Mouse (Mus musculus): ENCODE measurements at regions not wholly inside any gene's neighbourhood (a gene's known extent, or its start where the extent isn't known, plus 50 kb on each side); places are given as distances from the start of the nearest gene placed in this dataset.

- no peak for DNase-seq (ENCODE audit: low spot score)
Observed at GRCm38 (mm10) chr2:63920997-63921396, 176.8 kb downstream of the Fign start.

- no peak for DNase-seq (ENCODE audit: low spot score)
Observed at GRCm38 (mm10) chr2:63920019-63920418, 177.8 kb downstream of the Fign start.

GRCm38 (mm10) chr2:63900644-63901043 is 197.2 kb downstream of the Fign start:
- no peak for DNase-seq (ENCODE audit: low spot score)

GRCm38 (mm10) chr2:63878477-63878876 is 219.4 kb downstream of the Fign start:
- DNase-seq (ENCODE audit: low spot score): no peak

GRCm38 (mm10) chr2:63877387-63877786 is 220.5 kb downstream of the Fign start:
- no peak for DNase-seq (ENCODE audit: low spot score)

GRCm38 (mm10) chr2:63876375-63876774 is 221.5 kb downstream of the Fign start:
- peak; percentile 49 for DNase-seq (ENCODE audit: low spot score)

- peak; percentile 54 for DNase-seq (ENCODE audit: low spot score)
Observed at GRCm38 (mm10) chr2:63875101-63875500, 222.7 kb downstream of the Fign start.

- no peak for DNase-seq (ENCODE audit: low spot score)
Observed at GRCm38 (mm10) chr2:63866524-63866923, 231.3 kb downstream of the Fign start.

- DNase-seq (ENCODE audit: low spot score): no peak
Observed at GRCm38 (mm10) chr2:63861821-63862220, 236.0 kb downstream of the Fign start.

GRCm38 (mm10) chr2:63856462-63857054 is 241.3 kb downstream of the Fign start:
- DNase-seq (ENCODE audit: low spot score): peak; percentile 27

- no peak for DNase-seq (ENCODE audit: low spot score)
Observed at GRCm38 (mm10) chr2:63855476-63855875, 242.4 kb downstream of the Fign start.

- peak; percentile 37 for DNase-seq (ENCODE audit: low spot score)
Observed at GRCm38 (mm10) chr2:63854198-63854875, 243.5 kb downstream of the Fign start.

- DNase-seq (ENCODE audit: low spot score): peak; percentile 66
Observed at GRCm38 (mm10) chr2:63853226-63853625, 244.6 kb downstream of the Fign start.

GRCm38 (mm10) chr2:63852287-63852686 is 245.6 kb downstream of the Fign start:
- peak; percentile 50 for DNase-seq (ENCODE audit: low spot score)

- no peak for DNase-seq (ENCODE audit: low spot score)
Observed at GRCm38 (mm10) chr2:63850033-63850432, 247.8 kb downstream of the Fign start.

- no peak for DNase-seq (ENCODE audit: low spot score)
Observed at GRCm38 (mm10) chr2:63849486-63849885, 248.4 kb downstream of the Fign start.

GRCm38 (mm10) chr2:63832041-63832714 is 265.7 kb downstream of the Fign start:
- DNase-seq (ENCODE audit: low spot score): no peak

- no peak for DNase-seq (ENCODE audit: low spot score)
Observed at GRCm38 (mm10) chr2:63830431-63830830, 267.4 kb downstream of the Fign start.

GRCm38 (mm10) chr2:63828633-63829032 is 269.2 kb downstream of the Fign start:
- no peak for DNase-seq (ENCODE audit: low spot score)

- peak; percentile 32 for DNase-seq (ENCODE audit: low spot score)
Observed at GRCm38 (mm10) chr2:63819440-63819839, 278.4 kb downstream of the Fign start.
